Mouse (Mus musculus): Measurements from ENCODE around the gene Atg4d.

DNA sequence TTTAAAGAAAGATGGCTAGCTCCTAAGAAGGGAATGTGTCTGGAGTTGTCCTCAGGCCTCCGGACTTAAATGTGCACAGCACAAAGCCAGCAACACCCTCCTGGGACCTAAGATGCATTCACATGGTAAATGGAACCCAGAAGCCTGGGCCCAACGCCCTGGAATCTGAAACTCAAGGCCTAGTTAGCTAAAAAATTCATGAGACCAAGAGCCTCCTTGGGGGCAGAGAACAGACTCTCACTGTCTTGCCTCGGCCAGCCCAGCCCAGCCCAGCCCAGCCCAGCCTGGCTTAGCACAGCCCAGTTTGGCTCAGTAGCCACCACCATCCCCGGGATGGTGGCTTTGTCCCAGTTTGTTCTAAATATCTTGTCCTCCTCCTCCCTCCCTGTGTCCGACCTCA lies 50.3 kb downstream of the Atg4d start:
- TF ChIP-seq CTCF (conservative IDR thresholded peaks at IDR 0.05; ENCODE audit: low read length) (no peak), NANOG (IDR thresholded peaks at IDR 0.05; ENCODE audit: borderline replicate concordance, low read length) (no peak), POU5F1 (IDR thresholded peaks at IDR 0.05; ENCODE audit: borderline replicate concordance, low read length) (no peak)

Measured in E14TG2a.4 (cell line).